Mouse (Mus musculus): ENCODE measurements around the gene Gtpbp1.

Gtpbp1 gene

DNA sequence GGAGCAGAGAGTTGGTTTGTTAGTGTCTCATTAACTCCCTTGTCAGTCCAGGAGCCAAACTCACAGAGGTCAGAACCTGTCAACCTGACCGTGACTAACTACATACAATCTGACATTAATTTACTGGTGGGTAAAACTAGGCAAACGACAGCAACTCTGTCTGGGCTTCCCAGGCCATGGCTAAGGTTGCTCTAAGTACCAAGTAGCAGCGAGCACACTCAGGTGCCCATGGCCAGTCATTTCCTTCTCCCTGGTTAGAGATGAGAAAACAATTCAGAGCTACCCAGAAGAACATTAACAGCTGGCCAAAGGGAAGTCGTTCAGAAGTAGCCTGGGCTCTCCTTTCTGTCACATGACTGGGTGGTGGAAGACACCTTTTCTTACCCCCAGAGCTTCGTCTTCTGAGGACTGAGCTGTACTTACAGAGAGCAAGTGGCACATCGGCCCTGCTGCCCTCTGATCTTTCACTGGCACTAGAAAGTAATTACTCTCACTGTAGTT lies 5.5 kb upstream of the Gtpbp1 start:
- DNase-seq (ENCODE audit: low spot score in 2 of 2), result no peak

DNA sequence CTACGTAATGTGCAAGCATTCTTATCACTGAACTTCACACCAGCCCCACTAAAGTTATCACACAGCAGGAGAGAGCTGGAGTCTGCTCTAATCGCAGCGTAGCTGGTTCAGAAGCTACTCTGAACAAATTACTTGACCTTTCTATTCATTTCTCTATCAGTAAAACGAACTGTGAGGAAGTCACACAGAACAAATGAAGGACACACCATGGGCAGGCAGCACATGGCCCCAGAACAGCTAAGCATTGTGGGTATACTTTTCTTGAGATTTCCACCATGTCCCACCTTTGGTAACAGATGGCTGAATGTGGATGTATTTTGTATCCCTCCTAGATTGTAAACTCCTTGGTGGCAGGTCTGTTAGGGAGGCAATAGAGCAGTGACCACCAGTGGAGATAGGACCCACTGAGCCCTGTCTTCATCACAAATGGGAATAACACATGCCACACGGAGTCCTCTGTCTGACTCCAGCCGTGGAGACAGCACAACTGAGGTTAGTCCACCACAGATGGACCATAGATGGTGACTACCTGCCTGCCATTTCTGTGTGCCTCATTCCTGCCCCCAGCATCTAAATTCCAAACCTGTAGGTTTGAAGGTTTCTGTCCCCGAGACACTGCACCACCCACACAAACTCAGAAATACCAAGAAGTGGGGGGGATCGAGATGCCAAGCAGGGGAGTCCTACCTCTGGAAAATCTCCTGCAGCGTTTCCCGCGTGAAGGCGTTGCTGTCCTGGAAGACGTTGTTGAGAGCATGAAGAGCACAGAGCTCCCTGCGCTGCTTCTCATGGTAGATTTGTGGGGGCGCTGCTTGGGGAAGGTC lies 4.4 kb upstream of the Gtpbp1 start:
- no peak for DNase-seq (ENCODE audit: low spot score in 2 of 2)

DNA sequence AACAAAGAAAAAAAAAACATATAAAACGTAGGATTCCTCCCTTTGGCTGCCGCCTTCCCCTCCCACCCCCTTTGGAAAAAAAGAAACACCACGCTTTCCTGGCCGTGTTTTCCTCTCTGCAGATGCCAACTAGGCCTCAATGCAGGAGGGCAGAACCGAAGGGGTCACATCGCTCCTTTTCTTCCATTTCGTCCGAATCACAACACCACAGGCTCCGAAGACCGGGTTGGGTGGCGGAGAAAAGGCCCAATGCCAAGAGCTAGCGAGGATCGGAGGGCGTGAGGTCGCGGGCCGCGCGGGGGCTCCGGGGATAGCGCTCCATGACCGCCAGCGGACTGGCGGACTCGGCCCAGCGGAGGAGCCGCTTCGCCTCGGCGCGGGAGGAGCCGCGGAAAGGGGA lies 3.5 kb upstream of the Gtpbp1 start:
- DNase-seq (ENCODE audit: low spot score in 2 of 2), result peak in 1 of 2 experiments; percentile 20

DNA sequence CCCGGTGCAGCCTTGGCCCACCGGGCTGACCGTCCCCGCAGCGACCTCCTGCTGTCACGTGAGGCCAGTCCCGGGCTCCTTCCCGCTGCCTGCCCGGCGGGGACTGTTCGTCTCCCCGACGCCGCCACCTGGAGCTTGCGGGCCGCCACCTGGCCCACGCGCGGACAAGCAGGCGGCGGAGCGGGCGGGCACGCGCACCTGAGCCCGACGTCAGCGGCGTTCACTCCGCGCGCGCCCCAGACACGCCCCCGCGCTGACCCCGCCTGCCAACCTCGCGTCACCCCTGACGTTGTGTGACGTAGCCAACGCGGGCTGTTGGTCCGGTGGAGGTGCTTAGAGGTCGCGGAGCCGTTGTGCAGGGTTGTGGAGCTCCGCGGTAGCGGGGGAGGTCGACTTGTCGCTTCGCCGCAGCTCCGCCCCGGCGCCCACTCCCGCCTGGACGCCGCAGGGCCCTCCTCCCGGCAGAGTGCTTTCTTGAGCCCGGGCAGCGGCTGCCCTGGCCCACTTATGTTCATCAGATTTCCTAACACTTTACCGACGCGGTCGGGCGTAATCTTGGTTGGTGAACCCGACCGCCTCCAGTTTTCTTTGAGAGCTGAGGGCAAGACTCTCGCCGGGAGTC lies 2.9 kb upstream of the Gtpbp1 start, which contains the start of gene Josd1:
Josd1 (minus strand) TSS at position 274 of the 622 bp plus-strand sequence.
- DNase-seq (ENCODE audit: low spot score in 2 of 2), result peak; percentile 95 to 97

DNA sequence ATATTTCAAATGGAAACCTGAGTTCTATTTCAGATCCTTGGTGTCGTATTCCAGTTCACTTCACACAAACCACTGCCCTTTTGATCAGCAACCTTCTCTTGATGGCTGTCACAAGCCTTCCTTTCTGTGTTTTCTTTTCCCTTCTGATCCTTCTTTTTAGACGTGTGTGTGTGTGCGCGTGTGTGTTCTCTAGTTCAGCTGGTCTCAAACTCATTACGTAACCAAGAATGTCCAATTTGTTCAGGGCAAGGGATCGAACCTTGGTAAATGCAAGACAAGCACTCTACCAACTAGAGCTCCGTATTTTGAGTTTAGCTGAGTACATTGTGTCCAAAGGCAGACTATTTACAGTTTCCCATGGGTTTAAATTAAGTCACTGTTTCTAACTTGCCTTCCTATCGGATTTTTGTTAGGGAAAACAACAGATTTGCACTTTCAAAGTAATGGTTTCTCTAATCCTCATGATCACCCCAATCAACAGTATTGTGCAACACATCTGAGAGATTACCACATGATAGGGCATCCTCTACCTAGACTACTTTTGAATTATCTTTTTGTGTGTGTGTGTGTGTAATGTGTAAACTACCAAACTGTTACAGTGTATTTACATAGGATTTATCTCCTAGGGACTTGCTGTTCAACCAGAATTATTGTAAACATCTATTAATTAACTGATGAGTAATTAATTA lies 2.2 kb upstream of the Gtpbp1 start:
- DNase-seq (ENCODE audit: low spot score in 2 of 2), result no peak

DNA sequence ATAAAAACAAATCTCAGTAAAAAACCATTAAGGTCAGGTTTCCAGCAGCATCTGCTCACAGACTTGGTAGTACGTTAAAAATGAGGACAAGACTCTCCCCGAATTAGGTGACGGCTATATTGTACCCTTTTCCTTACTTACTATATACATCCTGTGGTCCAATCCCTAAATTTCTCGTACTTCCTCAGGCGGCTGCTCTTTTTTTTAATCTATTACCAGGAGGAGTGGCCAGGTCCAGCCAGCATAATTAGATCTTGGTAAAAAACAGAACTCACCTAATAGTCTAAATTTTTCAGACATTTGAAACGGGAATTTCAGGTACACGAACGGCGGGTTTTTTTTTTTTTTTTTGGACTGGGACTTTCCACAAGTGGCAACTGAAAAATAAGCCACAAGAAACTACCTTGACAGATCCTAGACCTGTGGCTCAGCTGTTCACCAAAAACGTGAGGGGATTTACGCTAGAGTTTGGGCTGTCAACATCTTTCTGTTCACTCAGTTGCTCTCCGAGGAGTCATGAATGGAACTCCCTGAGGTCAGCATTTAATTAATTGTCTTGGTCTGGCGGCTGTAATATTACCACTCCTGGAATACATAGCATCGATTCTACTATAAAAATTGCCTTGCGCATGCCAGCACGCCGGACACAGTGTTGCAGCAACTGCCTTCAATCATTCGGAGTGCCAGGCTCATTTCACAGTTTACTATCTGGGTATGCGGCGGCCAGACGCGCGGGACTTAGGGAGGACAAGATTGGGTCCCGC lies 801 bp upstream of the Gtpbp1 start:
- no peak for DNase-seq (ENCODE audit: low spot score in 2 of 2)

DNA sequence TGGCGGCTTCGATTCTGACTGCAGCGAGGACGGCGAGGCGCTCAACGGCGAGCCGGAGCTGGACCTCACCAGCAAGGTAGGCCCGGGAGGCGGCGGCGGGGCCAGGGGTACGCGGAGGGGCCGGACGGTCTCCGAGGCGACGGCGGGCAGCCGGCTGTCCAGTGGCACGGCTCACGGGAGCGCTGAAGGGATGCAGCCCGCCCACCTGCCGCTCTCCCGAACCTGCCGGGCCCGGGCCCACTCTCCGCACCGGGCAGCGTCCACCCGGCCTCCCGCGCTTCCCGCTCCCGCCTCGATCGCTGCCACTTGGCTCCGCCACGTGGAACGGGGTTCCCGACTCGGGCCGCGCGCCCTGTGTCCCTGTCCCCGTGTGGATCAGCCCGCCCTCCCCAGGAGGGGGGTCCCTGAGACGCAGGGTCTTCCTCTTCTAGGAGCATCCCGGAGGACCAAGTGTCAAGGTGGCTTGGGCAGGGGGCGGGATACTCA lies 421 bp downstream of the Gtpbp1 start:
- DNase-seq (ENCODE audit: low spot score in 2 of 2), result peak in 1 of 2 experiments; percentile 63

DNA sequence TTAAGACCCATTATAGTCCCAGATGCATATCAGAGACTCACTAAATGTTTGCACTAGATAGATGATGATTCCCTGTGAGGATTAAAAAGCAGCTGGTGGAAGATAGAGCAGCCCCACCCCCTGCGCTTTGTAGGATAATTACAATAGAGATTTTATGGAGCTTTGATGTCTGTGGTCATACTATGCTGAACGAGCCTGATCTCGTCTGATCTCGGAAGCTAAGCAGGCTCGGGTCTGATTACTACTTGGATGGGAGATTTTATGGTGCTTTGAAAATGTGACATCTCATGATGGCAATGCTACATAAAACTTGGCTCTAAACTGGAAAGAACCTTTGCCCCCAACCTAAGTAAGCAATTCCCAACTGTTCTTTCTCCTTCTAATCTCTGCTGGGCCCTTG lies 1.7 kb downstream of the Gtpbp1 start:
- DNase-seq (ENCODE audit: low spot score in 2 of 2), result no peak

DNA sequence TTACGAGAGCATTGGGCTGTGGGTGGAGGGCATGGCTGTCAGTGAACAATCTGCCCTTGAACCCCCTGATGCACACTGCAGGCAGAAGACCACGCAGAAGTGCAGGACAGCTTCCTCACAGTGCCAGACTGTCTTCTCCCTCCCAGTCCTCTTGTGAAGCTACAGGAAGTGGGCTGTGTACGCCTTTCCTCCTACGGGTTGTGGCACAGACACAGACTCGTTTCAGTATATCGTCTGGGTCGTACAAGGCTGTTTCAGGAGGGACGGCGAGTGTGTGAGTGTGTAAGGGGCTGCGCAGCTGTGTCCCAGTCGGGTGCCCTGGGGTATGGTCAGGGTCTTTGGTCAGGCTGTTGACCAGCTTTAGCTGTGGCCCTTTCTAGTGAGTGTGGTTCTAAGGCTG lies 3.1 kb downstream of the Gtpbp1 start:
- no peak for DNase-seq (ENCODE audit: low spot score in 2 of 2)

DNA sequence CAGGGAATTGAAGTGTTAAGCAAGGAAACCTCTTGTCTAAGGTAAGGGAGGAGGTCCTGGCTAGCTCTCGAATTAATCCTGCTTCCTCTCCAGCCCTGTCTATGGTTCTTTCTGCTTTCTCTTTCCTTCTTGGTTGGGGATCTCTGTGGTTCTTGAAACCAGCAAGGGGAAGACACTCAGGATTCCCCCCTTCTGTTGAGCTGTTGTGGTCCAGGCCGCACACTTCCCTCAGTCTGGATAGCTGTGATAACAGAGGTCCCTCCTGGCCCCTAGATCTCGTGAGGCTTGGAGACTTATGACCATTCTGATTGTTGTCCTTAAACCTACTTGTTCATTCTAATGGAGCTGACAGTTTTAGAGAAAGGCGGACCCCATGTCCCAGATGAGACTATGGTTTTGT lies 3.9 kb downstream of the Gtpbp1 start:
- DNase-seq (ENCODE audit: low spot score in 2 of 2), result no peak

DNA sequence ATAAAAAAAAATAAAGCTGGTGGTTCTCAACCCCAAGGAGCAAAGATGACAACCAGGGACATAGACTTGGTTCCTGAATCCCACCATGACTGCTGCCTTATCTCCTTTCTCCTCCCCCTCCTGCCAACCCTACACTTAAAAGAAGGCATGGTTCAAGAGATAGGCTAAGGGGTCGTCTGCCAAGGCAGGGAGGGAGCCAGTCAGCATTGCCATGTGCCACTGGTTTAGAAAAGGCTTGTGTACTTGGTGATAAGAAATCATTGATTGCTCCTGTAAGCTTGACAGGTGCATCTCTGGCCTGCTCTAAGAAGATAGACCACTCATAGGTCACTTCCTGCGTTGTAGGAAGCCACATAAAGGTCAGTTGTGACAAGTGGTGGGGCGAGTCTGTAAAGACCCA lies 4.9 kb downstream of the Gtpbp1 start:
- no peak for DNase-seq (ENCODE audit: low spot score in 2 of 2)

DNA sequence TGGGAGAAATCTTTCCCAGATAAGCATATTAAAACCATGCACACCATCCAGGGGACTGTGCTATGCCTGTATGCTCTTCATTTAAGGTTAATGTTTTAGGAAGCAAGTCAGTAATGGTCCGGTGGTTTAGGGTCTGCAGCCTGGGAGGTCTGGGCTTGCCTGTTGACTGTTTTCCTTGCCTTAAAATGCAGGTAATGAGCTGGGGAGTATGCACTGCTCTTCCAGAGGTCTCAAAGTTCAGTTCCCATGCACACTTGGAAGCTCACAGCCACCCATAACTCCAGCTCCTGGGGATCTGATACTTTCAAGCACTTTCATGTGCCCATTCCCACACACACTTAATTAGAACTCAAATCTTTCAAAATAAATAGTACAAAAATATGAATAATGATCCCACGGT lies 5.9 kb downstream of the Gtpbp1 start:
- DNase-seq (ENCODE audit: low spot score in 2 of 2), result no peak

DNA sequence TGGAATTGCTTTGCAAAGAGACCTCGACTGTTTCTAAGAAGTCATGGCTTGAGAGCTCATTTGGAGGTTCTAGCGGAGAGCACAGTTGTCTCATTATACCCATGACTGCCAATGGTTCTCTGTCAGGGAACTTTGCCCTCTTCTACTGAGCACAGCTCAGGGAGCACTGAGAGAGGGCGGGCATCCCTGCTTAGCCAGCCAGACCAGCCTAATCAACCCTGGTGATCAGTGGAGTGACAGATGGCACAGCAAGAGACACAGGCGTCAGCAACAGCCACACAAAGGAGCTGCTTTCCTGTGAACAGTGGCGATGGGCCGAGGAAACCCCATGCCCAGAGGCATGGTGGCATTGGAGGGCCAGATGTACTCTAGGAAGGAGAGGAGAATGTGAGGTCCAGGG lies 6.4 kb downstream of the Gtpbp1 start:
- DNase-seq (ENCODE audit: low spot score in 2 of 2), result no peak

DNA sequence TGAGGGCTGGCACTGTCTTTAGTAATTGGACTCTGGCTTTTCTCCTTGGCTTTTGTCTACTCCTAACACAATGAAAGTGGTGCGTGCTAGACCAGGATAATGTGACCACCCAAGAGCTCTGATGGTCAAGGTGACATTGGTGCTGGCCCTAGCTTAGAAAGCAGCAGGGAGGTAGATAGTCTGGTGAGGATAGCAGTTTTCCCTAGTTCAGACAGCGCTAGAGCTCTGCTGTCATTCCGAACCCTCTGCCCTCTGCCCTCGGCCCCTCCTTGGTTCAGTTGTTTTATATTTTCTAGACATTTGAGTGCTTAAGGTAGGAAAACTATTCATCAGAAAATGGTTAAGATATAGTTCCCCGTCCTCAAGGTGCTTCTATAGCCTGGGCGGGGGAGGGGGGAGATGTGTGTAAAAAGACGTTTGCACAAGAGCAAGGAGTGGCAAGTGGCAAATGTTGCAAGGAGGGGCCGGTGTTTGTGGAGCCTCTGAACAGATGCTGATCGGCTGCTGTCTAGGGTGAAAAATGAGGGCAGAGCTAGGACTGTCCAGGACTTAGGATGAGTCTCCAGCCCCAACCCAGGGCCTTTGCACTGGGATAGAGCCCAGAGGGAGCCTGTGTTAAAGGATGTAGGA lies 7.0 kb downstream of the Gtpbp1 start:
- no peak for DNase-seq (ENCODE audit: low spot score in 2 of 2)

DNA sequence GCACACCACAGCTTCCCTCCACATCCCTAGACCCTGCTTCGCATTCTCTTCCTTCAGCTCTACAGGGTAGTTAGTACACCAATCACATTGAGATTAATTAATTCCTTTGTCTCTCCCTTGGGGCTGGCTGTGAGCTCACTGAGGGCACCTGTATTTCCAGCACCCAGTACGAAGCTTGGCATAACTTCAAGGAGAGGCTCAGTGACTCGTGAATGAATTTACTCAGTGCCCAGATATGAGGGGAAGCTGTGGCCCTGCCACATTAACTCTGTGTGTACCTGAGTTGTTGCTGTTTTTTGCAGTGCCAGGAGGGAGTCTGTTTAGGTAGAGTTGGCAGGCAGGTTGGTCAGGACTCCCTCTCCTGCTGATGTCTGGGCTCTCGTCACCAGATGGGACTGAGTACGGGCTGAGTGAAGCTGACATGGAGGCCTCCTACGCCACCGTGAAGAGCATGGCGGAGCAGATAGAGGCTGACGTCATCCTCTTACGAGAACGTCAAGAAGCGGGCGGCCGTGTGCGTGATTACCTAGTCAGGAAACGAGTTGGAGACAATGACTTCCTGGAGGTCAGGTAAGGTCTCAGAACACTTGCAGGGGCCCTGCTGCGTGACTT lies 16.1 kb downstream of the Gtpbp1 start:
- DNase-seq (ENCODE audit: low spot score in 2 of 2), result no peak

DNA sequence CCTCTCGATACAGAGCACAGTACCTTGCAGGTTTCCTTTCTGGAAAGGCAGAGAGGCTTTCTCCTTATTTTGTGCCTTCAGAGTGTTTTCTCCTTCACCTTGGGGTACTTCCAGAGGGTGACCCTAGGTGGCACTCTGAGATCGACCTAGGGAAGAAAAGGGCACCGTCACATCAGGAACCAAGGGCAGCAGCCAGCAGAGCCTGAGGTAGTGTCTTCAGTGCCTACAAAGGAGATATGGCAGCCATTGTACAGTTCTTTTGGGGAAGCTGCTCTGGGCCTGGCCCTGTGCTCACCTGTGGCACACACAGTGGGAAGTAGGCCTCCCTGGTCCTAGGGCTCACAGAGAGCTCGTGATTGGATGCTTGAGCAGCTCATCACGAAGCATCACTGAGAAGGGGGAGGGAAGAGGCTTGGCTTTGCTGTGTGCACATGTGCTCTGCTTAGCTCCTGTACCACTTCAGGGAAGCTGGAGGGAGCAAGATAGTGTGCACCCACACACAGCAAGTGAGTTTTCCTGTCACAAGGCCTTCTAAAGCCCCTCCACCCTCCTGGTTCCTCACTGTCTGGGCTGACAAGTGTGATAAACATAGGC lies 17.7 kb downstream of the Gtpbp1 start:
- no peak for DNase-seq (ENCODE audit: low spot score in 2 of 2)

DNA sequence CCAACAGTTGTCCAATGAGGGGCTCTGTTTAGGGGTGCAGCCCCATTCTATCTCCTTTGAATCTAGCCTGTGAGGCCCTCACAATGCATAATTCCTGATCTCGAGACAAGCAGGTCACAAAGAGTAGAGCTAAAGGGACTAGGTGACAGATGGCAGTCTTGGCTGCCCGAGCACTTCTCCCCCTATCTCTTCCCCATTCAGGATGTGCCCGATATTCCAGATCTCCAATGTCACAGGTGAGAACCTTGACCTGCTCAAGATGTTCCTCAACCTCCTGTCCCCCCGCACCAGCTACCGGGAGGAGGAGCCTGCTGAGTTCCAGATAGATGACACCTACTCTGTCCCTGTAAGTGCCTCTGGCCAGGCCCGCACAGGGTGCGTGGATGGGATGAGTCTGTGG lies 25.0 kb downstream of the Gtpbp1 start:
- DNase-seq (ENCODE audit: low spot score in 2 of 2), result no peak

DNA sequence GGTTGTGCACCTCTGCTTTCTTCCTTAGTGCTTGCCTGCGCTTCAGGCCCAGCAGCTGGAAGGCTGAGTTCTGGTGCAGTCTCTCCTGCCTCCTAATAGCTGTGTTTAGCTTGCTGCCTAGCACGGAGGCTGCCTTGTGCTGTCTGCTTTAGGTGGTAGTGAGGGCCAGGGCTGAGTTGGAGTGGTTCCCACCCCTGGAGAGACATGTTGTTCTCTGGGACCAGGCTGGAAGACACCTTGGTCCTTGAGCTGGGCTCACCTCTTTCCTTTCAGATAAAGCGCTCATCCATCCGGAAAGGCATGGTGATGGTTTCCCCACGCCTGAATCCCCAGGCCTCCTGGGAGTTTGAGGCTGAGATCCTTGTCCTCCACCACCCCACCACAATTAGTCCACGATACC lies 26.1 kb downstream of the Gtpbp1 start:
- no peak for DNase-seq (ENCODE audit: low spot score in 2 of 2)

DNA sequence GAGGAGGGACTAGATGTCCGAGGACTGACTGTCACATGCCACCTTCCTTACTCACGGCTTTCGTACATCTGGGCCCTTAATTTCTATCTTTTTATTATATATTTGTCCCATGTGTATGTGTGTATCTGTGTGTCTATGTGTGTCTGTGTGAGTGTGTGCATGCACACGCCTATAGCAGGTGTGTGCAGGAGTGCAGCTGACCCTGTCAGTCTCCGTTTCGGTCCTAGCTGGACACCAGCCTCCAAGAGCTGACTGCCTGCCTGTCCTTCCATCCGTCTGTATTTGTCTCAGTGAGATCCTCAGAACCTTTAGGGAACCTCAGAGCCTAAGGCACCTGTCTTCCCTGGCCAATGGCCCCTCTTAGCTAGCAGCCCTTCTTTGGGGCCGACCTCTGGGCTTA lies 29.6 kb downstream of the Gtpbp1 start:
- DNase-seq (ENCODE audit: low spot score in 2 of 2), result no peak

DNA sequence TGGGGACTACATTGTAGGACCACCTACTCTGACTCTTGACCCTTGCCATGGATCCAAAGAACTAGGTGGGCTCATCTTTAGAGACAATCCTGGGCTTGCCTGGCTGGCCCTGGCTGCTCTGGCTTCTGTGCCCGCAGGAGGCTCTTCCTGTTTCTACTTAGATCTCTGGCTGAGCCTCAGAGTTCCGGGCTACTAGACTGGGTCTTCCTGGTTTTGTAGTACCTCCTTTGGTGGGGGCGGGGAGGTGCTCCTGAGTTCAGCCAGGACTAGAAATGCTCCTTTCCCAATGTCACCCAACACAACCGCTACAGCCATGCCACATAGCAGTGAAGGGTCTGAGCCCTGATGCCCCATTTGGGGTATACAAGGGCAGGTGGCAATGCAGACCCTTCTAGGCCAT lies 30.2 kb downstream of the Gtpbp1 start:
- DNase-seq (ENCODE audit: low spot score in 2 of 2), result no peak
